Mouse (Mus musculus) cerebellum, adult 11 months (tissue): ENCODE data around the gene Cnot1.

ENCODE experiments used
- DNase-seq: peaks from one replicate; pipeline ENCODE4 v3.0.0; 2022

The Cnot1 gene

GRCm38 (mm10) chr8:95727625-95728024, 79.6 kb downstream of the Cnot1 start:
- DNase-seq = no peak

- DNase-seq = no peak
These were observed 90.5 kb downstream of the Cnot1 start for GRCm38 (mm10) chr8:95716546-95717335.

- DNase-seq = peak; percentile 76
These were observed 91.4 kb downstream of the Cnot1 start, which contains the start of gene Setd6 for GRCm38 (mm10) chr8:95715676-95716531. TSS of gene Setd6 (plus strand) at chr8:95715881.

GRCm38 (mm10) chr8:95714837-95715413, 92.3 kb downstream of the Cnot1 start:
- no peak for DNase-seq

GRCm38 (mm10) chr8:95714367-95714766, 92.9 kb downstream of the Cnot1 start:
- no peak for DNase-seq

GRCm38 (mm10) chr8:95713100-95714010, 93.9 kb downstream of the Cnot1 start:
- peak; percentile 69 for DNase-seq

GRCm38 (mm10) chr8:95712395-95712794, 94.9 kb downstream of the Cnot1 start:
- DNase-seq = no peak

- no peak for DNase-seq
These were observed 96.2 kb downstream of the Cnot1 start for GRCm38 (mm10) chr8:95711029-95711428.

GRCm38 (mm10) chr8:95709579-95709978, 97.7 kb downstream of the Cnot1 start:
- no peak for DNase-seq

- DNase-seq = no peak
These were observed 102.7 kb downstream of the Cnot1 start for GRCm38 (mm10) chr8:95704538-95704937.

GRCm38 (mm10) chr8:95703461-95704260, 103.6 kb downstream of the Cnot1 start:
- DNase-seq = peak; percentile 86

GRCm38 (mm10) chr8:95702480-95703446, 104.5 kb downstream of the Cnot1 start:
- DNase-seq = peak; percentile 89

- DNase-seq = peak; percentile 47
These were observed 105.5 kb downstream of the Cnot1 start for GRCm38 (mm10) chr8:95701809-95702208.

- DNase-seq = no peak
These were observed 107.0 kb downstream of the Cnot1 start for GRCm38 (mm10) chr8:95700282-95700681.

- DNase-seq = no peak
These were observed 109.1 kb downstream of the Cnot1 start for GRCm38 (mm10) chr8:95698179-95698578.

- DNase-seq = peak; percentile 74
These were observed 110.1 kb downstream of the Cnot1 start for GRCm38 (mm10) chr8:95697128-95697527.

GRCm38 (mm10) chr8:95696661-95697060, 110.6 kb downstream of the Cnot1 start:
- no peak for DNase-seq

GRCm38 (mm10) chr8:95694631-95695030, 112.6 kb downstream of the Cnot1 start:
- DNase-seq = no peak

- DNase-seq = no peak
These were observed 116.2 kb downstream of the Cnot1 start for GRCm38 (mm10) chr8:95690929-95691541.
